Mouse (Mus musculus) MN1 (cell line): ENCODE measurements around the gene Gpr82.

Experiments
- DNase-seq: peaks from one replicate; pipeline ENCODE4 v3.0.0-alpha.2; 2016; ENCODE audit warnings: low spot score

Gene Gpr82

GRCm38 (mm10) chrX:13661063-13661462 lies at the start of gene Gpr82:
Gpr82 (plus strand) TSS chrX:13661363.
- DNase-seq, result no peak

- no peak for DNase-seq
Observed at GRCm38 (mm10) chrX:13612115-13612514, 49.0 kb upstream of the Gpr82 start.

- no peak for DNase-seq
Observed at GRCm38 (mm10) chrX:13616726-13617125, 44.4 kb upstream of the Gpr82 start.

GRCm38 (mm10) chrX:13617294-13617693 lies 43.9 kb upstream of the Gpr82 start:
- no peak for DNase-seq

- no peak for DNase-seq
Observed at GRCm38 (mm10) chrX:13618476-13618875, 42.7 kb upstream of the Gpr82 start.

- DNase-seq, result no peak
Observed at GRCm38 (mm10) chrX:13621473-13621872, 39.7 kb upstream of the Gpr82 start.

GRCm38 (mm10) chrX:13622654-13623053 lies 38.5 kb upstream of the Gpr82 start:
- DNase-seq, result no peak

GRCm38 (mm10) chrX:13631599-13632283 lies 29.4 kb upstream of the Gpr82 start, which contains the start of gene Gpr34:
Gpr34 (plus strand) TSS chrX:13632089.
- DNase-seq, result no peak

- DNase-seq, result no peak
Observed at GRCm38 (mm10) chrX:13636398-13636797, 24.8 kb upstream of the Gpr82 start.

GRCm38 (mm10) chrX:13638894-13639293 lies 22.3 kb upstream of the Gpr82 start:
- DNase-seq, result no peak

GRCm38 (mm10) chrX:13651889-13652288 lies 9.3 kb upstream of the Gpr82 start:
- DNase-seq, result no peak

- no peak for DNase-seq
Observed at GRCm38 (mm10) chrX:13652291-13652690, 8.9 kb upstream of the Gpr82 start.

GRCm38 (mm10) chrX:13655005-13655421 lies 6.2 kb upstream of the Gpr82 start:
- DNase-seq, result no peak

- DNase-seq, result no peak
Observed at GRCm38 (mm10) chrX:13655906-13656305, 5.3 kb upstream of the Gpr82 start.

- peak; percentile 55 for DNase-seq
Observed at GRCm38 (mm10) chrX:13656721-13657120, 4.4 kb upstream of the Gpr82 start.

GRCm38 (mm10) chrX:13658616-13659140 lies 2.5 kb upstream of the Gpr82 start:
- DNase-seq, result no peak

- DNase-seq, result no peak
Observed at GRCm38 (mm10) chrX:13659201-13659890, 1.8 kb upstream of the Gpr82 start.

- no peak for DNase-seq
Observed at GRCm38 (mm10) chrX:13668867-13669266, 7.7 kb downstream of the Gpr82 start.

- DNase-seq, result no peak
Observed at GRCm38 (mm10) chrX:13670342-13670741, 9.2 kb downstream of the Gpr82 start.

- no peak for DNase-seq
Observed at GRCm38 (mm10) chrX:13673001-13673400, 11.8 kb downstream of the Gpr82 start.

GRCm38 (mm10) chrX:13681748-13682147 lies 20.6 kb downstream of the Gpr82 start:
- DNase-seq, result no peak

GRCm38 (mm10) chrX:13686589-13686988 lies 25.4 kb downstream of the Gpr82 start:
- DNase-seq, result no peak

GRCm38 (mm10) chrX:13688356-13688755 lies 27.2 kb downstream of the Gpr82 start:
- no peak for DNase-seq
